Mouse (Mus musculus) Patski (cell line): ENCODE results near the gene Olfr1371. TPM values are rescaled to one million over a fixed set of nuclear protein-coding genes. Genes with fewer than 3 reads are reported as not detected.
"Not testable (repeated sequence)": the region's sequence is repeated elsewhere in the genome, so short reads cannot be mapped to it uniquely, and the experiment has no call there.

ENCODE experiments used
- ATAC-seq: fragments of 100-300 bp; one replicate; pipeline ENCODE4 v1.8.0; 2021
- CTCF ChIA-PET: fragments of 350-600 bp; sonication (Branson Sonifier 250); formaldehyde crosslinking; loops from one replicate; lab custom pipeline; 2022; ENCODE audit warnings: inconsistent platforms; lab: Charles Lee
- POLR2A ChIA-PET: fragments of 350-600 bp; sonication (Branson Sonifier 250); formaldehyde crosslinking; loops from one replicate; lab custom pipeline; 2022; ENCODE audit warnings: antibody characterized with exemption, inconsistent platforms; lab: Charles Lee
- DNase-seq: peaks from one replicate; pipeline ENCODE4 v3.0.0-alpha.2; 2011; ENCODE audit warnings: low read depth, low spot score
- H3K27me3 ChIP-seq: fragments of 371-371 bp; one replicate; pipeline ENCODE4 v1.5.1; 2021
- CTCF ChIP-seq: fragments of 100-300 bp; IDR thresholded peaks from one replicate; pipeline ENCODE4 v1.5.1; 2021
- in situ Hi-C: fragments of 300-500 bp; cut with MboI; formaldehyde crosslinking; loops from 3 replicates; pipeline ENCODE4 v1.11.1; 2018; ENCODE audit warnings: low pct_unique_long_range_greater_than_20kb, mixed read lengths
- polyA plus RNA-seq: library from polyadenylated mRNA; unstranded; gene quantifications from one replicate; pipeline ENCODE4 v1.2.3, GENCODE M21; 2021

Olfr1371 gene
- polyA plus RNA-seq, 1 experiment from 2014 or later = not detected

DNA sequence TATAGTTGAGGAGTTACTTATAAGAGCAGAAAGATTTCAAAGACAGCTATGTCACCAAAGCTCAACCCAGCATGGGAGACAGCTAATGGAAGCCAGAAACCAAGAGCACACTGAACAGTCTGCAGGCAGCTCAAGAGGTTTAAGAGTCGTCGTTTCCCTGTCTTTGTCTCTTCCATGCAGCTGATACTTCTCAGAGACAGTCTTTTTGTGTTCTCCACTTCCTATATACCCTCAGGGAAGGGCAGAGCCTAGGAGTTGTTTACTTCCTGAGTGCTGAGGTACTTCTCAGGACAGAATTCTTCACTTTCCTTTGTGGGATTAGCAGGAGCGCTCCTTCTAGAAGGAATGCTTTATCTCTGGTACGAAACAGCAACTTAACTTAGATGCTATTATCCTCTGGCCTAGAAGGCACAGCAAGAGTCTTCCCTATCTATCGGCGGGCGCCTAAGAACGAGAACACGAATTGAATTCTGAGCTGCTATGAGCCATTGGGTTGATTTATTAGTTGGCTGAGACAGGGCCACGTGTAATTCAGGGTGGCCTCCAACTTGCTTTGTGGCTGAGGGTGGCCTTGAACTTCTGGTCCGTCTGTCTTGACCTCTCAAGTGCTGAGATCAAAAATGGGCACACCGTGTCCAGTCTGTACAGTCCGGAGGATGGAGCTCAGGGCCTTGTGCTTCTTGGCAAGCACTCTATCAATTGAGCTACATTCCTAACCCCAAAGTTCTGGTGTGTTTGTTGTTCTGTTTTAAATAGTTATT is 13.9 kb upstream of the Olfr1371 start:
- DNase-seq (no peak), ATAC-seq (no peak)
- TF ChIP-seq CTCF = no peak
- POLR2A ChIA-PET = no interaction called here
- CTCF ChIA-PET = interaction anchor here (1.1 to 2.1 kb wide), 2 partner anchors 11 to 115 kb away, joined by 3 to 7 read pairs; no protein-coding TSS in a partner anchor
- in situ Hi-C loops = loop anchor here (10.0 kb wide), 2 partner anchors 173 to 403 kb away; no protein-coding TSS in a partner anchor
- no peaks in the 10 kb centered on the region for H3K27me3 ChIP-seq

DNA sequence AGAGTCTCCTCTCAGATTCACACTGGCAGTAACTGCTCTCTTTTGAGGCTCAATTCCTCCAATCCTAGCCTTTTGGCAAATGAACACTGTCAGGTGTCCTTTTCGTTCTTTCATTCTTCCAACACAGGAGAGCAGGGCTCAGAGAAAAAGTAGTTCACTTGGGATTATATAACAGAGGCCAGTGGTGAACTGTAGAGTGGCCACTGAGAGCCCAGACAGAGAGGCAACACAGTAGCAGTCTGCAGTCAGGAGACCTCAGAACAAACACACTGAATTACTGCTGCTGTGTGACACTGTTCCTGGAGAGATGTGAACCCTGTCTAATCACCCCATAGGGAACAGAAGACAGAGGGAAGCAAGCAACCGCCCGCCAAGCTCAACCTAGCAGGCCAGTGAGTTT is 13.3 kb upstream of the Olfr1371 start:
- CTCF ChIA-PET = interaction anchor here (2.1 kb wide), 1 partner anchor 116 kb away, joined by 7 read pairs; no protein-coding TSS in a partner anchor
- H3K27me3 ChIP-seq = no peaks in the 10 kb centered on the region
- POLR2A ChIA-PET = interaction anchor here (0.7 kb wide), 1 partner anchor 16 kb away, joined by 3 read pairs; no protein-coding TSS in a partner anchor
- DNase-seq = no peak
- no peak for ATAC-seq
- TF ChIP-seq CTCF = no peak
- in situ Hi-C loops = loop anchor here (10.0 kb wide), 2 partner anchors 172 to 402 kb away; no protein-coding TSS in a partner anchor

DNA sequence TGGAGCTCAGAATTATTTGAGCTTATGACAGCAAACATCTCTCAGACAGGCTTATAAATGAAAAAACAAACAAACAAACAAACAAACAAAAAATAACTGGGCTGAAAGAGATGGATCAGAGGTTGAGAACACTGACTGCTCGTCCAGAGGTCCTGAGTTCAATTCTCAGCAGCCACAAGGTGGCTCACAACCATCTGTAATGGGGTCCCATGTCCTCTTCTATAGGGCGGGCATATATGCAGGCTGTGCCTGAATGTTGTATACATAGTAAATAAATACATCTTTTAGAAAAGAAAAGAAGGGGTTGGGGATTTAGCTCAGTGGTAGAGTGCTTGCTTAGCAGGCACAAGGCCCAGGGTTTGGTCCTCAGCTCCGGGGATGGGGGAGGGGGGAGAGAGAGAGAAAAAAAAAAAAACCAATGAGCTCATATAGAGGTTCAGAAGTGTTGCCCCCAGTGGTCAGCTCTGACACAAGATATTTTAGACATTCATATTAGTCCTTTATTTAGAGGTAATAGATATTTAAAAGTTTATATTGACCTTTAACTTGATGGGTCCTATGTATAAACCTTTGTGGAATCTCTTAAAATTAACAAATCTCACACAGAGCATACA is 12.3 kb upstream of the Olfr1371 start:
- no peak for ATAC-seq
- no peaks in the 10 kb centered on the region for H3K27me3 ChIP-seq
- POLR2A ChIA-PET = interaction anchor here (0.7 kb wide), 1 partner anchor 17 kb away, joined by 3 read pairs; no protein-coding TSS in a partner anchor
- in situ Hi-C loops = loop anchor here (10.0 kb wide), 2 partner anchors 171 to 401 kb away; no protein-coding TSS in a partner anchor
- no peak for TF ChIP-seq CTCF
- CTCF ChIA-PET = interaction anchor here (1.3 to 2.1 kb wide), 2 partner anchors 117 to 121 kb away, joined by 3 to 7 read pairs; no protein-coding TSS in a partner anchor
- DNase-seq = no peak

DNA sequence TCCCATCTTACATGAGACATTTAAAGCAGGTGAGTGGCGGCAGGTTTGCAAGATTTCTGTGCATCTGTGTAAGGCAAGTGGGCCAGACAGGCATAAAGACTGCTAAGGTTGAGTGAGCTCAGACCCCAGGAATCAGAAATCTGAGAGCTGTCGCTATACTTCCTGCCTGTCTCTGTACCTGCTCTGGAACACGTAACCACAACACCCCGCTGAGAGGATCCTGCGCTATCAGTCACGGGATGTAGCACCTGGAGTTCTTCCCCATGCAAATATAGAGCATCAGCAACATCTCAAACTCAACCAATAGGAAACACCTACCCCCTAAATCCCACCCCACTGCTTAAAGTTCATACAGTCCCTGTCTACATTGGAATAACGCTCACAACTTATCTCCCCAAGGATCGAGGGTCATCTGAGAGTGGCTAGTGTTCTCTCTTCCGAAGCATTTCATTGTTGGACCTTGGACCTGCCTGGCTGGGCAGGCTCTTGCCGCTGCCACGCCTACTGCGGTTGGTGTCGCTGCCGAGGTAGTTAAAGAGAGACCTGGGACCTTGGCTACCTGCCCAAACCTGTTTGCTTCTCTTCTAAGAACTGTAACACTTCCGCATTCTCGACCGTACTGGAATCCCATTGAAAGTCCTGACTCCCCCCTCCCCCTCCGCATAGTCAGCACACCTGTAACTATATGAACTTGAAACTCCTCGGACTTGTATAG is 10.3 kb upstream of the Olfr1371 start:
- no peaks in the 10 kb centered on the region for H3K27me3 ChIP-seq
- TF ChIP-seq CTCF = no peak
- CTCF ChIA-PET = no interaction called here
- ATAC-seq (no peak), DNase-seq (no peak)
- in situ Hi-C loops = loop anchor here (10.0 kb wide), 2 partner anchors 169 to 399 kb away; no protein-coding TSS in a partner anchor
- POLR2A ChIA-PET = no interaction called here

DNA sequence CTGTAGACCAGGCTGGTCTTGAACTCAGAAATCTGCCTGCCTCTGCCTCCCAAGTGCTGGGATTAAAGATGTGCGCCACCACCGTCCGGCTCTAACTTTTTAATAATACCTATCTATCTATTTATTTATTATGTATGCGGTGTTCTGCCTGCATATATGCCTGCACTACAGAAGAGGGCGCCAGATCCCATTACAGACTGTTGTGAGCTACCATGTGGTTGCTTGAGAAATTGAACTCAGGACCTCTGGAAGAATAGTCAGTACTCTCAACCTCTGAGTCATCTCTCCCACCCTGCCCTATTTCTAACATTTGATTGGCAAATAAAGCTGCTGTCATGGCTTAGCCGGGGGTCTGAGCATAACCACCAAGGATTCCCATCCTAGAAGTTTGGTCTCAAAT is 9.1 kb upstream of the Olfr1371 start:
- ATAC-seq (no peak), DNase-seq (no peak)
- ChIA-PET CTCF (interaction anchor here (1.2 kb wide), 1 partner anchor 12 kb away, joined by 5 read pairs; no protein-coding TSS in a partner anchor), POLR2A (no interaction called here)
- in situ Hi-C loops = loop anchor here (10.0 kb wide), 2 partner anchors 168 to 398 kb away; no protein-coding TSS in a partner anchor
- no peaks in the 10 kb centered on the region for H3K27me3 ChIP-seq
- peak; percentile 78 for TF ChIP-seq CTCF

DNA sequence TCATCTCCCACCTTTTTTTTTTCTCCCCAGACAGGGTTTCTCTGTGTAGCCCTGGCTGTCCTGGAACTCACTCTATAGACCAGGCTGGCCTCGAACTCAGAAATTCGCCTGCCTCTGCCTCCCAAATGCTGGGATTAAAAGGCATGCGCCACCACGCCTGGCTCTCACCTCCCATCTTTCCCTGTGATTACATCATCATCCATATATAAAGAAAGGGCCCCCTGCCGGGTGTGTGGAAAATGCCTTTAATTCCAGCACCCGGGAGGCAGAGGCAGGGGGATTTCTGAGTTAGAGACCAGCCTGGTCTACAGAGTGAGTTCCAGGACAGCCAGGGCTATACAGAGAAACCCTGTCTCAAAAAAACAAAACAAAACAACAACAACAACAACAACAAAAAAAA is 8.1 kb upstream of the Olfr1371 start:
- POLR2A ChIA-PET, H3K27me3 ChIP-seq, DNase-seq, ATAC-seq: not testable (repeated sequence)
- in situ Hi-C loops = loop anchor here (10.0 kb wide), 2 partner anchors 167 to 397 kb away; no protein-coding TSS in a partner anchor
- CTCF ChIA-PET = interaction anchor here (1.1 to 1.5 kb wide), 2 partner anchors 7 to 113 kb away, joined by 3 to 4 read pairs; no protein-coding TSS in a partner anchor

DNA sequence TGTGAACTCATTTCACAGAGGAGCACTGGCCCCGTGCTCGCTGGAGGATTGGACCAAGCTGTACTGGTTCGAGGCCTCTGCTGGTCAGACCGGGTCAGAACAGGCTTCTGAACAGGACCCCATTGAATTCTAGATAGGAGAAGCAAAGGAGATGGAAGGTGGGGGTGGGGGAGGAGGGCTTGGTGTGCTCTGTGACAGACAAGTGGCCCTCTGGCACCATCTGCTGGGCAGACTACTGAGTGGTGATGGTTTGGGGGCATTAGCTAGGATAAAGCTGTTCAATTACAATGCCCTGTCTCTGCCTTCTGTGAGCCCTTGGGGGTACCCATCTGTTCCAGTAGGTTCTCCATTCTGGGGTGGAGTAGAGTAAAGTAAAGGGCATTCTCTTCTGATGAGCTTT is 6.5 kb upstream of the Olfr1371 start:
- no peaks in the 10 kb centered on the region for H3K27me3 ChIP-seq
- ATAC-seq (no peak), DNase-seq (no peak)
- in situ Hi-C loops = loop anchor here (10.0 kb wide), 2 partner anchors 165 to 395 kb away; no protein-coding TSS in a partner anchor
- peak; percentile 87 for TF ChIP-seq CTCF
- POLR2A ChIA-PET = no interaction called here
- CTCF ChIA-PET = interaction anchor here (0.6 to 2.3 kb wide), 23 partner anchors 8 to 416 kb away, joined by 3 to 13 read pairs (median 4); partner anchors contain the start of gene Cdkn2aipnl

DNA sequence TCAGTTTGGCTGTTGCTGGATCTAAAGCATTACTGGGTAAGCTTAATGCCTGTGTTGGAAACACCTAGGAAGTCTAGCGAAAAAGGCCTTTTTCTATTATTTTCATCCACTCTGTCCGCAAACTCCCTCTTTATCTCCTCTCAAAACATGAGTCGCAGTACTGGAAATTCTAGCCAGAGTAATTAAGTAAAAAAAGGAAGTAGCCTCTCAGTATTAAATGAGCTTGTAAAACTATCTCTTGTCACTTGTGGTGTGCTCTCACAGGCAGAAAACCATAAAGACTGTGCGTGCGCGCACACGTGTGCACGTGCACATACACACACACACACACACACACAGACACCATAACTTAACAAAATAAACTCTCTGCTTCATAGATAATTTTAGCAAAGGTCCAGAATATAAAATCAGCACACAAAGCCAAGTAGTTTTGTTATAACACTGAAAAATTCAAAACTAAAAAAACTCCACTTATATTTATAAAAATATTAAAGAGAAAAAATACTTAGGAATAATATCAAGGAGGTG is 17.2 kb downstream of the Olfr1371 start:
- not testable (repeated sequence) for ATAC-seq

DNA sequence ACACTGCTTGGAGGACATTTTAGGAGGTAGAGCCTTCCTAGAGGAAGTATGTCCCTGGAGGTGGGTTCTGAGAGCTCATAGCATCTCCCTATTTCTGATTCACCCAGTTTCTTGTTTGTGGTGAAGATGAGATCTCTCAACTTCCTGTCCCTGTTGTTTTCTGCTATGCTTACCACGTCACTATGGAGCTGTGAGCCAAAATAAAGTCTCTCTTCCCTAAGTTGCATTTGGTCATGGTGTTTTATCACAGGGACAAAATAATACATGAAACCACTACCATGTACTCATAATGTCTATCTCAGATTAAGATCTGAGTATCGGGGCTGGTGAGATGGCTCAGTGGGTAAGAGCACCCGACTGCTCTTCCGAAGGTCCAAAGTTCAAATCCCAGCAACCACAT is 33.1 kb downstream of the Olfr1371 start:
- in situ Hi-C loops, DNase-seq, POLR2A ChIA-PET, H3K27me3 ChIP-seq, ATAC-seq: not testable (repeated sequence)
- CTCF ChIA-PET = interaction anchor here (1.1 kb wide), 1 partner anchor 182 kb away, joined by 3 read pairs; no protein-coding TSS in a partner anchor

More for the DNA sequence above, 17.2 kb downstream of the Olfr1371 start:
- DNase-seq, POLR2A ChIA-PET, CTCF ChIA-PET, in situ Hi-C loops, H3K27me3 ChIP-seq: not testable (repeated sequence)
